Mouse (Mus musculus): ENCODE results near the gene Tsc22d2.

Tsc22d2 gene

GRCm38 (mm10) chr3:58515947-58516601, 101.6 kb downstream of the Tsc22d2 start:
- no peak for DNase-seq (ENCODE audit: low spot score in 2 of 2)
